Mouse (Mus musculus): ENCODE results near the gene Dgcr2.

Dgcr2 gene

GRCm38 (mm10) chr16:17898462-17898861 lies at the start of gene Dgcr2, which contains the start of gene Tssk2:
TSS of gene Dgcr2 (minus strand) at chr16:17898562.
TSS of gene Tssk2 (plus strand) at chr16:17898637.
- no peak for DNase-seq

GRCm38 (mm10) chr16:17945081-17945831 lies 46.9 kb upstream of the Dgcr2 start:
- DNase-seq: no peak

GRCm38 (mm10) chr16:17943466-17943865 lies 45.1 kb upstream of the Dgcr2 start:
- DNase-seq: no peak

GRCm38 (mm10) chr16:17939255-17939751 lies 40.9 kb upstream of the Dgcr2 start:
- DNase-seq: no peak

- peak; percentile 80 to 82 for DNase-seq
These were observed 40.5 kb upstream of the Dgcr2 start for GRCm38 (mm10) chr16:17938821-17939220.

- no peak for DNase-seq
These were observed 39.8 kb upstream of the Dgcr2 start for GRCm38 (mm10) chr16:17938187-17938586.

GRCm38 (mm10) chr16:17936776-17937175 lies 38.4 kb upstream of the Dgcr2 start:
- DNase-seq: no peak

GRCm38 (mm10) chr16:17934445-17934910 lies 36.1 kb upstream of the Dgcr2 start:
- peak in 1 of 2 experiments; percentile 26 for DNase-seq

- no peak for DNase-seq
These were observed 35.5 kb upstream of the Dgcr2 start for GRCm38 (mm10) chr16:17933594-17934444.

GRCm38 (mm10) chr16:17931906-17932460 lies 33.6 kb upstream of the Dgcr2 start:
- DNase-seq: no peak

GRCm38 (mm10) chr16:17929631-17930030 lies 31.3 kb upstream of the Dgcr2 start:
- DNase-seq: no peak

GRCm38 (mm10) chr16:17929211-17929610 lies 30.8 kb upstream of the Dgcr2 start:
- no peak for DNase-seq

- peak; percentile 85 to 88 for DNase-seq
These were observed 30.3 kb upstream of the Dgcr2 start for GRCm38 (mm10) chr16:17928627-17929104.

- DNase-seq: peak; percentile 60 to 63
These were observed 29.8 kb upstream of the Dgcr2 start, which contains the start of gene Slc25a1 for GRCm38 (mm10) chr16:17928087-17928580. TSS of gene Slc25a1 (minus strand) at chr16:17928219.

- peak; percentile 45 to 57 for DNase-seq
These were observed 29.2 kb upstream of the Dgcr2 start for GRCm38 (mm10) chr16:17927351-17928082.

- DNase-seq: no peak
These were observed 23.8 kb upstream of the Dgcr2 start for GRCm38 (mm10) chr16:17922163-17922538.

GRCm38 (mm10) chr16:17921325-17922162 lies 23.2 kb upstream of the Dgcr2 start:
- peak; percentile 94 to 95 for DNase-seq

GRCm38 (mm10) chr16:17920586-17920985 lies 22.2 kb upstream of the Dgcr2 start:
- no peak for DNase-seq

GRCm38 (mm10) chr16:17914307-17915249 lies 16.2 kb upstream of the Dgcr2 start, which contains the start of gene Gsc2:
TSS of gene Gsc2 (minus strand) at chr16:17915059.
- peak; percentile 44 to 47 for DNase-seq
